Mouse (Mus musculus) heart, adult 2 months (tissue): ENCODE results near the gene Ccnd3.

Experiments used
- CTCF ChIP-seq: fragments of 200-600 bp; IDR thresholded peaks from 2 replicates; pipeline ENCODE4 v1.8.1; 2022; ENCODE audit warnings: antibody characterized with exemption, mild to moderate bottlenecking, moderate library complexity
- POLR2A ChIP-seq: fragments of 200-500 bp; IDR thresholded peaks from 2 replicates; pipeline ENCODE4 v1.6.1; 2011; ENCODE audit warnings: mild to moderate bottlenecking, low read depth, low read length, control low read depth; ENCODE audit not compliant: insufficient read depth

DNA sequence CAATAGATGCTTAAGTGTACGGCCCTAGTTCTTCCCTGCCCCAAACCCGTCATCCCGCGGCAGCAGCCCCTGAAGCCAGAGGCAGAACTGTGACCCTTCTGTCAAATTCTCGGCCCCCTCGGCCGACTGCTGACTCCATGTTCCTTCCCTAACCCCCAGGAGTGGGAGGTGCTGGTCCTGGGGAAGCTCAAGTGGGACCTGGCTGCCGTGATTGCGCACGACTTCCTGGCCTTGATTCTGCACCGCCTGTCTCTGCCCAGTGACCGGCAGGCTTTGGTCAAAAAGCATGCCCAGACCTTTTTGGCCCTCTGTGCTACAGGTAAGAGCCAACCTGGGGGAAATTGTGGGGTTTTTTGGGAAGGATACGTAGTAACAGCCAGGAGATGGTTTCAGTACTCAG, 92.4 kb downstream of the Ccnd3 start:
- TF ChIP-seq CTCF (no peak), POLR2A (no peak)
